ENCODE assay signal across 19 mouse cellular contexts in the genomic region with DNA sequence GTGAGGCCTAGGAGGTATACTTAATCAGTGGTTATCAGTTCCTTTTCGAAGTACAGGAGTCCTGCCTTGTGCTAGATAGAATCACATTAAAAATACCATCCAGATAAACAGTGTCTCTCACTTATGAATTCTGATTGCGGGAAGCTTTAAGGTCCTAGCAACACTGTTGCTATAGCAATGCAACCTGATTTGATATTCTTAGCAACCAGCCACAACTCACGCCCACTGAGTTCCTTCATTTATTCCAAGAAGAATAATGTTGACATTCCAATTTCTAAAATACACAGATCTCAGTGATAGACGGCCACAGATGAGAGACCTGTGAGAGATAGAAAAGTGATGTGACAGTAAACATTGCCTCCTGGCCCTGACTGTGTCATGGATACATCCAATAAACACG.
DNase-seq lines count a peak whose midpoint lies in the region; ATAC-seq and TF ChIP-seq lines count a peak whose summit lies in the region.
"Had no signal": no experiment of that assay in that cellular context is flagged by ENCODE, and none has a peak within 500 bp of the region (broad histone marks: within the 10 kb centered on the region; RNA-seq: fewer than 3 reads in every experiment).

No protein-coding gene starts in this region.

- DNase-seq in frontal cortex, adult 2 months (ENCODE audit: extremely low spot score in 1 of 2, low spot score in 1 of 2), result peak; percentile 45 to 65
- DNase-seq in frontal cortex, postnatal 25 days (ENCODE audit: low spot score in 2 of 2), result no peak
- DNase-seq in left cerebral cortex, adult 9 months (ENCODE audit: low spot score in 2 of 2), result peak; percentile 39 to 42
- DNase-seq in left cerebral cortex, adult 11 months (ENCODE audit: low spot score), result no peak
- peak; percentile 79 for DNase-seq in brain, adult 2 months (ENCODE audit: low read depth, low spot score)
- DNase-seq in forebrain, postnatal 0 days, result peak; percentile 46
- no peak for DNase-seq in gastrocnemius, postnatal 25 days
- DNase-seq: adrenal gland, postnatal 10 days; cerebellum, adult 2 months; heart, adult 18-20 months; liver, embryonic 13.5 days had no signal

- ATAC-seq in forebrain, postnatal 0 days, result peak; percentile 78
- ATAC-seq: intestine, embryonic 16.5 days had no signal

- peaks cover 10% of the 10 kb centered on the region for H3K4me1 ChIP-seq in forebrain, postnatal 0 days (ENCODE audit: insufficient read depth)
- H3K4me1 ChIP-seq: heart, embryonic 15.5 days; limb, embryonic 12.5 days; liver, embryonic 13.5 days; lung, embryonic 15.5 days; megakaryocyte, embryonic 14.5 days had no signal

- no peaks in the 10 kb centered on the region for H3K27me3 ChIP-seq in forebrain, postnatal 0 days (ENCODE audit: insufficient read depth, low read length)
- H3K27me3 ChIP-seq: embryonic facial prominence, embryonic 12.5 days; heart, embryonic 15.5 days; limb, embryonic 12.5 days; liver, embryonic 13.5 days; lung, embryonic 15.5 days; megakaryocyte, embryonic 14.5 days; neural tube, embryonic 15.5 days had no signal

- H3K9ac ChIP-seq in forebrain, postnatal 0 days, result no peak overlapping the region
- H3K9ac ChIP-seq: embryonic facial prominence, embryonic 12.5 days; heart, embryonic 15.5 days; limb, embryonic 12.5 days; liver, embryonic 13.5 days; lung, embryonic 15.5 days; neural tube, embryonic 15.5 days had no signal

- H3K36me3 ChIP-seq in forebrain, postnatal 0 days (ENCODE audit: insufficient read depth), result no peaks in the 10 kb centered on the region
- H3K36me3 ChIP-seq: embryonic facial prominence, embryonic 12.5 days; heart, embryonic 15.5 days; limb, embryonic 12.5 days; liver, embryonic 13.5 days; lung, embryonic 15.5 days; neural tube, embryonic 15.5 days had no signal

- WGBS in forebrain, postnatal 0 days, result 35% methylated on average over 5 of the region's 5 CpGs

- no peak overlapping the region for H3K4me3 ChIP-seq in forebrain, postnatal 0 days (ENCODE audit: low read depth, low read length)
- H3K4me3 ChIP-seq: embryonic facial prominence, embryonic 12.5 days; heart, embryonic 15.5 days; limb, embryonic 12.5 days; liver, embryonic 13.5 days; lung, embryonic 15.5 days; megakaryocyte, embryonic 14.5 days; myocyte; neural tube, embryonic 15.5 days had no signal

- no peak overlapping the region for H3K27ac ChIP-seq in forebrain, postnatal 0 days (ENCODE audit: low read depth, low read length)
- H3K27ac ChIP-seq: embryonic facial prominence, embryonic 12.5 days; heart, embryonic 15.5 days; limb, embryonic 12.5 days; liver, embryonic 13.5 days; lung, embryonic 15.5 days had no signal

- H3K4me2 ChIP-seq in forebrain, postnatal 0 days (ENCODE audit: low read depth), result no peak overlapping the region
- H3K4me2 ChIP-seq: embryonic facial prominence, embryonic 12.5 days; heart, embryonic 15.5 days; limb, embryonic 12.5 days; liver, embryonic 13.5 days; lung, embryonic 15.5 days; neural tube, embryonic 15.5 days had no signal

- H3K9me3 ChIP-seq in forebrain, postnatal 0 days (ENCODE audit: low read length), result no peaks in the 10 kb centered on the region
- H3K9me3 ChIP-seq: embryonic facial prominence, embryonic 12.5 days; heart, embryonic 15.5 days; limb, embryonic 12.5 days; liver, embryonic 13.5 days; lung, embryonic 15.5 days; neural tube, embryonic 15.5 days had no signal

- TF ChIP-seq CTCF in forebrain, postnatal 0 days (IDR thresholded peaks at IDR 0.05; ENCODE audit: low read depth), result no peak

Comparison
In these comparisons a context has a peak if more than half of its experiments do, and no peak if none do; other contexts are left out.
1. DNase-seq: peak in frontal cortex, adult 2 months (2 of 2), left cerebral cortex, adult 9 months (2 of 2), brain, adult 2 months (single experiment) and forebrain, postnatal 0 days (single experiment); none in frontal cortex, postnatal 25 days (0 of 2), left cerebral cortex, adult 11 months (single experiment) and gastrocnemius, postnatal 25 days (single experiment).